Mouse (Mus musculus): ENCODE results near the gene S100a2. TPM values are rescaled to one million over a fixed set of nuclear protein-coding genes. Genes with fewer than 3 reads are reported as not detected.

Gene S100a2
- polyA plus RNA-seq, 1 experiment from 2014 or later = not detected

GRCm38 (mm10) chr3:90575320-90575719 lies 14.7 kb upstream of the S100a2 start:
- no peaks in the 10 kb centered on the region for H3K4me1 ChIP-seq (replicated peaks; ENCODE audit: control insufficient read depth, insufficient read depth, low read length)
- no peak overlapping the region for H3K4me2 ChIP-seq (ENCODE audit: low read depth, low read length, severe bottlenecking)
- H3K27ac ChIP-seq (ENCODE audit: low read depth, low read length) = no peak overlapping the region
- H3K36me3 ChIP-seq (ENCODE audit: control insufficient read depth, insufficient read depth, low read length) = no peaks in the 10 kb centered on the region
- no peaks in the 10 kb centered on the region for H3K27me3 ChIP-seq (ENCODE audit: control insufficient read depth, insufficient read depth, low read length)
- no peak overlapping the region for H3K9ac ChIP-seq (ENCODE audit: low read length)
- WGBS = 89% methylated on average over 3 of the region's 3 CpGs
- no peak overlapping the region for H3K4me3 ChIP-seq (ENCODE audit: low read depth, low read length)
- DNase-seq (ENCODE audit: low spot score) (no peak), ATAC-seq (replicated peaks; ENCODE audit: low FRiP score) (no peak)
- H3K9me3 ChIP-seq (ENCODE audit: control insufficient read depth, low read length) = no peaks in the 10 kb centered on the region

- H3K4me2 ChIP-seq (ENCODE audit: low read depth, low read length, severe bottlenecking) = no peak overlapping the region
- WGBS = 82% methylated on average over 10 of the region's 10 CpGs
- DNase-seq (ENCODE audit: low spot score) (no peak), ATAC-seq (replicated peaks; ENCODE audit: low FRiP score) (no peak)
- H3K9ac ChIP-seq (ENCODE audit: low read length) = no peak overlapping the region
- no peaks in the 10 kb centered on the region for H3K36me3 ChIP-seq (ENCODE audit: control insufficient read depth, insufficient read depth, low read length)
- H3K27ac ChIP-seq (ENCODE audit: low read depth, low read length) = no peak overlapping the region
- H3K4me3 ChIP-seq (ENCODE audit: low read depth, low read length) = no peak overlapping the region
- no peaks in the 10 kb centered on the region for H3K27me3 ChIP-seq (ENCODE audit: control insufficient read depth, insufficient read depth, low read length)
- H3K9me3 ChIP-seq (ENCODE audit: control insufficient read depth, low read length) = no peaks in the 10 kb centered on the region
- no peaks in the 10 kb centered on the region for H3K4me1 ChIP-seq (replicated peaks; ENCODE audit: control insufficient read depth, insufficient read depth, low read length)
Measured at GRCm38 (mm10) chr3:90576351-90577001, 13.6 kb upstream of the S100a2 start.

GRCm38 (mm10) chr3:90579433-90579832 lies 10.6 kb upstream of the S100a2 start:
- ATAC-seq (replicated peaks; ENCODE audit: low FRiP score) (no peak), DNase-seq (ENCODE audit: low spot score) (peak; percentile 21)
- Histone ChIP-seq H3K4me3 (ENCODE audit: low read depth, low read length) (no peak overlapping the region), H3K9me3 (ENCODE audit: control insufficient read depth, low read length) (no peaks in the 10 kb centered on the region), H3K27ac (ENCODE audit: low read depth, low read length) (no peak overlapping the region), H3K4me1 (replicated peaks; ENCODE audit: control insufficient read depth, insufficient read depth, low read length) (no peaks in the 10 kb centered on the region), H3K36me3 (ENCODE audit: control insufficient read depth, insufficient read depth, low read length) (no peaks in the 10 kb centered on the region), H3K9ac (ENCODE audit: low read length) (no peak overlapping the region), H3K27me3 (ENCODE audit: control insufficient read depth, insufficient read depth, low read length) (no peaks in the 10 kb centered on the region), H3K4me2 (ENCODE audit: low read depth, low read length, severe bottlenecking) (no peak overlapping the region)
- WGBS = 81% methylated on average over 7 of the region's 7 CpGs

GRCm38 (mm10) chr3:90581141-90581540 lies 8.9 kb upstream of the S100a2 start:
- no peak overlapping the region for H3K4me3 ChIP-seq (ENCODE audit: low read depth, low read length)
- H3K9ac ChIP-seq (ENCODE audit: low read length) = no peak overlapping the region
- no peaks in the 10 kb centered on the region for H3K9me3 ChIP-seq (ENCODE audit: control insufficient read depth, low read length)
- no peaks in the 10 kb centered on the region for H3K36me3 ChIP-seq (ENCODE audit: control insufficient read depth, insufficient read depth, low read length)
- no peak for ATAC-seq (replicated peaks; ENCODE audit: low FRiP score)
- no peaks in the 10 kb centered on the region for H3K27me3 ChIP-seq (ENCODE audit: control insufficient read depth, insufficient read depth, low read length)
- no peak overlapping the region for H3K27ac ChIP-seq (ENCODE audit: low read depth, low read length)
- no peak overlapping the region for H3K4me2 ChIP-seq (ENCODE audit: low read depth, low read length, severe bottlenecking)
- WGBS = 90% methylated on average over 5 of the region's 5 CpGs
- no peaks in the 10 kb centered on the region for H3K4me1 ChIP-seq (replicated peaks; ENCODE audit: control insufficient read depth, insufficient read depth, low read length)
- DNase-seq (ENCODE audit: low spot score) = peak; percentile 17

- no peak for ATAC-seq (replicated peaks; ENCODE audit: low FRiP score)
- Histone ChIP-seq H3K4me1 (replicated peaks; ENCODE audit: control insufficient read depth, insufficient read depth, low read length) (no peaks in the 10 kb centered on the region), H3K4me3 (ENCODE audit: low read depth, low read length) (no peak overlapping the region), H3K4me2 (ENCODE audit: low read depth, low read length, severe bottlenecking) (no peak overlapping the region), H3K27ac (ENCODE audit: low read depth, low read length) (no peak overlapping the region), H3K9ac (ENCODE audit: low read length) (no peak overlapping the region), H3K27me3 (ENCODE audit: control insufficient read depth, insufficient read depth, low read length) (no peaks in the 10 kb centered on the region), H3K9me3 (ENCODE audit: control insufficient read depth, low read length) (no peaks in the 10 kb centered on the region), H3K36me3 (ENCODE audit: control insufficient read depth, insufficient read depth, low read length) (no peaks in the 10 kb centered on the region)
- peak; percentile 46 for DNase-seq (ENCODE audit: low spot score)
- WGBS = 90% methylated on average over 1 of the region's 1 CpGs
Measured at GRCm38 (mm10) chr3:90582156-90582555, 7.9 kb upstream of the S100a2 start.

- Histone ChIP-seq H3K4me1 (replicated peaks; ENCODE audit: control insufficient read depth, insufficient read depth, low read length) (no peaks in the 10 kb centered on the region), H3K27me3 (ENCODE audit: control insufficient read depth, insufficient read depth, low read length) (no peaks in the 10 kb centered on the region), H3K9me3 (ENCODE audit: control insufficient read depth, low read length) (no peaks in the 10 kb centered on the region), H3K36me3 (ENCODE audit: control insufficient read depth, insufficient read depth, low read length) (no peaks in the 10 kb centered on the region), H3K9ac (ENCODE audit: low read length) (no peak overlapping the region), H3K4me2 (ENCODE audit: low read depth, low read length, severe bottlenecking) (no peak overlapping the region), H3K4me3 (ENCODE audit: low read depth, low read length) (no peak overlapping the region), H3K27ac (ENCODE audit: low read depth, low read length) (no peak overlapping the region)
- DNase-seq (ENCODE audit: low spot score) (peak; percentile 30), ATAC-seq (replicated peaks; ENCODE audit: low FRiP score) (no peak)
- WGBS = 84% methylated on average over 4 of the region's 4 CpGs
Measured at GRCm38 (mm10) chr3:90582556-90582955, 7.5 kb upstream of the S100a2 start.

GRCm38 (mm10) chr3:90583893-90584292 lies 6.2 kb upstream of the S100a2 start:
- 72% methylated on average over 3 of the region's 3 CpGs for WGBS
- Histone ChIP-seq H3K27ac (ENCODE audit: low read depth, low read length) (no peak overlapping the region), H3K4me3 (ENCODE audit: low read depth, low read length) (no peak overlapping the region), H3K9me3 (ENCODE audit: control insufficient read depth, low read length) (no peaks in the 10 kb centered on the region), H3K4me2 (ENCODE audit: low read depth, low read length, severe bottlenecking) (no peak overlapping the region), H3K36me3 (ENCODE audit: control insufficient read depth, insufficient read depth, low read length) (no peaks in the 10 kb centered on the region), H3K9ac (ENCODE audit: low read length) (no peak overlapping the region), H3K27me3 (ENCODE audit: control insufficient read depth, insufficient read depth, low read length) (no peaks in the 10 kb centered on the region), H3K4me1 (replicated peaks; ENCODE audit: control insufficient read depth, insufficient read depth, low read length) (no peaks in the 10 kb centered on the region)
- DNase-seq (ENCODE audit: low spot score) = no peak
- ATAC-seq (replicated peaks; ENCODE audit: low FRiP score) = no peak

- Histone ChIP-seq H3K36me3 (ENCODE audit: control insufficient read depth, insufficient read depth, low read length) (no peaks in the 10 kb centered on the region), H3K4me3 (ENCODE audit: low read depth, low read length) (no peak overlapping the region), H3K9me3 (ENCODE audit: control insufficient read depth, low read length) (no peaks in the 10 kb centered on the region), H3K27ac (ENCODE audit: low read depth, low read length) (no peak overlapping the region), H3K4me1 (replicated peaks; ENCODE audit: control insufficient read depth, insufficient read depth, low read length) (no peaks in the 10 kb centered on the region), H3K9ac (ENCODE audit: low read length) (no peak overlapping the region), H3K27me3 (ENCODE audit: control insufficient read depth, insufficient read depth, low read length) (no peaks in the 10 kb centered on the region), H3K4me2 (ENCODE audit: low read depth, low read length, severe bottlenecking) (no peak overlapping the region)
- WGBS = 34% methylated on average over 5 of the region's 5 CpGs
- ATAC-seq (replicated peaks; ENCODE audit: low FRiP score) = peak; percentile 64
- DNase-seq (ENCODE audit: low spot score) = peak; percentile 70
Measured at GRCm38 (mm10) chr3:90585595-90585994, 4.5 kb upstream of the S100a2 start.

GRCm38 (mm10) chr3:90586016-90586643 lies 3.9 kb upstream of the S100a2 start:
- Histone ChIP-seq H3K27ac (ENCODE audit: low read depth, low read length) (no peak overlapping the region), H3K4me3 (ENCODE audit: low read depth, low read length) (no peak overlapping the region), H3K9ac (ENCODE audit: low read length) (no peak overlapping the region), H3K4me1 (replicated peaks; ENCODE audit: control insufficient read depth, insufficient read depth, low read length) (no peaks in the 10 kb centered on the region), H3K27me3 (ENCODE audit: control insufficient read depth, insufficient read depth, low read length) (no peaks in the 10 kb centered on the region), H3K9me3 (ENCODE audit: control insufficient read depth, low read length) (no peaks in the 10 kb centered on the region), H3K4me2 (ENCODE audit: low read depth, low read length, severe bottlenecking) (no peak overlapping the region), H3K36me3 (ENCODE audit: control insufficient read depth, insufficient read depth, low read length) (no peaks in the 10 kb centered on the region)
- DNase-seq (ENCODE audit: low spot score) = peak; percentile 45
- 82% methylated on average over 15 of the region's 15 CpGs for WGBS
- no peak for ATAC-seq (replicated peaks; ENCODE audit: low FRiP score)
